Mouse (Mus musculus): ENCODE data around the gene Lnx2.

DNA sequence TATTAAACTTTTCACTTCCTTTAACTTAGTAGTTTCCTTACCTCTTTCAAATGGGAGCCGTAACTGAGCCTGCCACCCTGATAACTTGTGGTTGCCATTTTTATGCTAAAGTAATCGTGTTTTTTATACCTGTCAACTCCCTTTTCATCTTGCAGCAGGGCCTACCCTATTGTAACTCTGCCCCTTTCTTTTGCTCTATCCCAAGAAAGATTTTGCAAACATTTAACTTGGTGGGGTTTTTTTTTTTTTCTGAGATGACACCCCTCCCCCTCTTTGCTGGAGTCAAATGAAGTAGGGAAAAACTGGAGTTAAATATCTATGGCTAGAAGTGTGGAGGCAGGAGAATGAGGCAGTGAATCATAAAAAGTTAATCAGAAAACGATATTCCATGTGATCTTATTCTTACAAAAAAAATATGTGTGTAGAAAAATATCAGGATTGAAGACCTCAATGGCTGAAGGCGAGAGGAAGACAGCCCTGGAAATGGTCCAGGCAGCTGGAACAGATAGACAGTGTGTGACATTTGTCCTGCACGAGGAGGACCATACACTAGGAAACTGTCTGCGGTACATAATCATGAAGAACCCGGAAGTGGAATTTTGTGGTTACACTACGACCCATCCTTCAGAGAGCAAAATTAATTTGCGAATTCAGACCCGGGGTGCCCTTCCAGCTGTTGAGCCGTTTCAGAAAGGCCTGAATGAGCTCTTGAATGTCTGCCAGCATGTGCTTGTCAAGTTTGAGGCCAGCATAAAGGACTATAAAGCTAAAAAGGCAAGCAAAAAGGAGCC, 1.9 kb upstream of the Lnx2 start:
- TF ChIP-seq POLR2A (IDR thresholded peaks at IDR 0.05; ENCODE audit: borderline replicate concordance, extremely low read depth, insufficient read depth, insufficient read length, poor library complexity, severe bottlenecking) (no peak), CTCF (IDR thresholded peaks at IDR 0.05; ENCODE audit: borderline replicate concordance, extremely low read depth, insufficient read depth, insufficient read length) (no peak)

Measured in brain, embryonic 14.5 days (tissue).